Mouse (Mus musculus) stomach, postnatal 0 days (tissue): ENCODE measurements around the gene Ubtfl1. TPM values are rescaled to one million over a fixed set of nuclear protein-coding genes. Genes with fewer than 3 reads are reported as not detected.
"Not testable (repeated sequence)": the region's sequence is repeated elsewhere in the genome, so short reads cannot be mapped to it uniquely, and the experiment has no call there.

Experiments
- ATAC-seq: fragments of 200-750 bp; cut with Nextera tagmentation; 2 replicates; pipeline ENCODE4 v1.8.0; 2017; ENCODE audit not compliant: low FRiP score, low TSS enrichment
- DNase-seq: peaks from one replicate; pipeline ENCODE4 v3.0.0-alpha.2; 2016; ENCODE audit warnings: low spot score
- H3K27ac ChIP-seq: fragments of 300-500 bp; sonication (generic); replicated peaks from 2 replicates; pipeline ENCODE4 v1.5.1; 2014; ENCODE audit warnings: mild to moderate bottlenecking, control low read depth
- H3K27me3 ChIP-seq: fragments of 300-500 bp; sonication (generic); 2 replicates; pipeline ENCODE4 v1.6.1; 2014; ENCODE audit warnings: low read length; ENCODE audit not compliant: control insufficient read depth, insufficient read depth
- H3K36me3 ChIP-seq: fragments of 300-500 bp; sonication (generic); 2 replicates; pipeline ENCODE4 v1.6.1; 2014; ENCODE audit warnings: low read length, mixed read lengths; ENCODE audit not compliant: control insufficient read depth, insufficient read depth
- H3K4me1 ChIP-seq: fragments of 300-500 bp; sonication (generic); replicated peaks from 2 replicates; pipeline ENCODE4 v1.6.1; 2014; ENCODE audit warnings: antibody characterized with exemption; ENCODE audit not compliant: control insufficient read depth, insufficient read depth
- H3K4me2 ChIP-seq: fragments of 300-500 bp; sonication (generic); replicated peaks from 2 replicates; pipeline ENCODE4 v1.6.1; 2014; ENCODE audit warnings: low read depth, mild to moderate bottlenecking, control low read depth, moderate library complexity
- H3K4me3 ChIP-seq: fragments of 300-500 bp; sonication (generic); 2 replicates; pipeline ENCODE4 v1.5.1; 2014; ENCODE audit warnings: low read depth, low read length, control low read depth
- H3K9ac ChIP-seq: fragments of 300-500 bp; sonication (generic); 2 replicates; pipeline ENCODE4 v1.6.1; 2014; ENCODE audit warnings: mild to moderate bottlenecking, low read length, control low read depth, mixed read lengths
- H3K9me3 ChIP-seq: fragments of 300-500 bp; sonication (generic); 2 replicates; pipeline ENCODE4 v1.6.1; 2016; ENCODE audit warnings: low read length; ENCODE audit not compliant: control insufficient read depth
- CTCF ChIP-seq: IDR thresholded peaks from 2 replicates; pipeline ENCODE4 v1.5.1; 2016; ENCODE audit warnings: antibody characterized with exemption, low read depth, mild to moderate bottlenecking, moderate library complexity
- EP300 ChIP-seq: optimal IDR thresholded peaks from 2 replicates; pipeline ENCODE3; 2016; ENCODE audit warnings: antibody characterized with exemption
- WGBS: fragments of 180-500 bp; shearing (Covaris S2); extraction: QIAGEN DNeasy Blood & Tissue Kit; methylation state at CpG from one replicate; pipeline ENCODE4 v1.1.7; 2014; 5-methylcytosine and 5-hydroxymethylcytosine counted together
- polyA plus RNA-seq: library from polyadenylated mRNA; unstranded; fragments of >200 nt; fragmentation: Nextera tagmentation; extraction: Ambion mirVana; gene quantifications from 2 replicates; pipeline ENCODE4 v1.2.1, GENCODE M21; 2015

Gene Ubtfl1
- polyA plus RNA-seq, result 0.02 TPM in 1 of 2 replicates, not detected in the other

- 64% methylated on average over 1 of the region's 1 CpGs for WGBS
- ATAC-seq (no peak), DNase-seq (no peak)
- Histone ChIP-seq H3K27ac (no peak within 1 kb of the TSS), H3K4me3 (no peak within 1 kb of the TSS), H3K9me3 (no peaks in the 10 kb centered on the region), H3K27me3 (no peaks in the 10 kb centered on the region), H3K9ac (no peak within 1 kb of the TSS), H3K36me3 (no peaks in the 10 kb centered on the region), H3K4me2 (no peak within 1 kb of the TSS), H3K4me1 (no peaks in the 10 kb centered on the region)
- TF ChIP-seq EP300, result no peak
Measured at GRCm38 (mm10) chr9:18404118-18404517, at the start of gene Ubtfl1. Ubtfl1 (plus strand) TSS chr9:18404418.

- H3K27ac ChIP-seq, H3K36me3 ChIP-seq, H3K9me3 ChIP-seq, H3K4me3 ChIP-seq, H3K27me3 ChIP-seq, DNase-seq, ATAC-seq, H3K4me2 ChIP-seq, H3K9ac ChIP-seq, H3K4me1 ChIP-seq: not testable (repeated sequence)
- 68% methylated on average over 1 of the region's 1 CpGs for WGBS
Measured at GRCm38 (mm10) chr9:18373026-18373425, 31.2 kb upstream of the Ubtfl1 start.

GRCm38 (mm10) chr9:18385782-18386181 lies 18.4 kb upstream of the Ubtfl1 start:
- Histone ChIP-seq H3K36me3 (no peaks in the 10 kb centered on the region), H3K27ac (no peak overlapping the region), H3K4me1 (no peaks in the 10 kb centered on the region), H3K9me3 (no peaks in the 10 kb centered on the region), H3K27me3 (no peaks in the 10 kb centered on the region), H3K4me2 (no peak overlapping the region), H3K4me3 (no peak overlapping the region), H3K9ac (no peak overlapping the region)
- TF ChIP-seq CTCF (no peak), EP300 (no peak)
- WGBS, result 18% methylated on average over 6 of the region's 6 CpGs
- DNase-seq (no peak), ATAC-seq (no peak)

GRCm38 (mm10) chr9:18399629-18400028 lies 4.6 kb upstream of the Ubtfl1 start:
- H3K27me3 ChIP-seq, result no peaks in the 10 kb centered on the region
- H3K4me2 ChIP-seq, result no peak overlapping the region
- no peak overlapping the region for H3K9ac ChIP-seq
- no peak for TF ChIP-seq CTCF
- no peak for TF ChIP-seq EP300
- no peaks in the 10 kb centered on the region for H3K4me1 ChIP-seq
- H3K36me3 ChIP-seq, result no peaks in the 10 kb centered on the region
- 73% methylated on average over 1 of the region's 1 CpGs for WGBS
- H3K27ac ChIP-seq, result no peak overlapping the region
- DNase-seq (no peak), ATAC-seq (no peak)
- H3K9me3 ChIP-seq, result no peaks in the 10 kb centered on the region
- no peak overlapping the region for H3K4me3 ChIP-seq

GRCm38 (mm10) chr9:18402895-18403294 lies 1.3 kb upstream of the Ubtfl1 start, which contains the start of gene Naalad2:
Naalad2 (minus strand) TSS chr9:18402995.
- ATAC-seq, H3K36me3 ChIP-seq, H3K27me3 ChIP-seq, H3K9me3 ChIP-seq, H3K27ac ChIP-seq, H3K9ac ChIP-seq, H3K4me2 ChIP-seq, H3K4me3 ChIP-seq, DNase-seq, H3K4me1 ChIP-seq: not testable (repeated sequence)
- WGBS, result 65% methylated on average over 2 of the region's 2 CpGs

GRCm38 (mm10) chr9:18412371-18412770 lies 8.2 kb downstream of the Ubtfl1 start:
- H3K9ac ChIP-seq, ATAC-seq, H3K27me3 ChIP-seq, DNase-seq, H3K4me2 ChIP-seq, H3K4me3 ChIP-seq, H3K9me3 ChIP-seq, H3K27ac ChIP-seq, H3K36me3 ChIP-seq, H3K4me1 ChIP-seq: not testable (repeated sequence)
- 74% methylated on average over 4 of the region's 4 CpGs for WGBS

- TF ChIP-seq CTCF (no peak), EP300 (no peak)
Measured at GRCm38 (mm10) chr9:18430354-18430753, 26.1 kb downstream of the Ubtfl1 start, which contains the start of gene Mbd3l2. Mbd3l2 (plus strand) TSS chr9:18430654.

More at GRCm38 (mm10) chr9:18430354-18430753, 26.1 kb downstream of the Ubtfl1 start, which contains the start of gene Mbd3l2:
- Histone ChIP-seq H3K4me3 (no peak within 1 kb of the TSS), H3K4me2 (no peak within 1 kb of the TSS), H3K9ac (no peak within 1 kb of the TSS), H3K36me3 (no peaks in the 10 kb centered on the region), H3K27me3 (no peaks in the 10 kb centered on the region), H3K4me1 (no peaks in the 10 kb centered on the region), H3K27ac (no peak within 1 kb of the TSS), H3K9me3 (no peaks in the 10 kb centered on the region)
- no peak for DNase-seq
- ATAC-seq, result no peak
